Comparison of ENCODE assay signal across 10 mouse cellular contexts in the genomic region with DNA sequence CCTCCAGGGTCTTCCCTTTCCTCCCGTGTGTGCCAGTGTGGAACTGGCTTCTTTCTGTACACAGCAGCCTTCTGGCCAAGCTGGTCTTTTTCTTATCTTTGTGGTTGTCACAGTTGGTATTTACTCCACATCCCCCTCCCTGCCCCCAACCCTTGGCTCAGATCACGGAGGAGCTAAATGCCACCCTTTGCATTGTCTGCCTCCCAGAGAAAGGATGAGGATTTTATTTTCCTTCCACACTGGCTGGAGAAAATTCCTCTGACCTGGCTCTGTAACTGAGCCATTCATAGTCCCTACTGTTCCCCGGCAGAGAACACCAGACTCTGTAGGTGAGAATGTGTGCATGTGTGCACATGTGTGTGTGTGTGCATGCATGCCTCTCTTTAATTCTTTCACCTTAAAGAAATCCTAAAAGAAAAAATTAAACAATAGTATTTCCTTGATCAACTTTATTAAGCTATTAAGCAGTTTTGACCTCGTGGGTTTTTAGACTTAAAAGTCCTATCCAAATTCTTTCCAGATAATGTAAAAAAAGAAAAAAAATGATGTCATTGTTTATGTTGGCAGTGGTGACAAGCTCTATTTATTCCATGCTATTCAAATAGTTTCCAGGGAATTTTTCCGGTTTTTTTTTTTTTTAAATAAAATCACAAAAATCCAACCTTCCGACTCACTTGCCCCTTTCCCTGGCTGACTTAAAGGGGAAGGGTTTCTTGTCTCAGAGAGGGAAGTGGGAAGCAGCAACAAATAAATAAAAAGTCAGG.
DNase-seq lines count a peak whose midpoint lies in the region; ATAC-seq lines count a peak whose summit lies in the region.
"Had no signal": no experiment of that assay in that cellular context is flagged by ENCODE, and none has a peak within 500 bp of the region (broad histone marks: within the 10 kb centered on the region; RNA-seq: fewer than 3 reads in every experiment).

No protein-coding gene starts in this region.

- no peaks in the 10 kb centered on the region for H3K27me3 ChIP-seq in kidney, embryonic 15.5 days
- no peaks in the 10 kb centered on the region for H3K27me3 ChIP-seq in embryonic facial prominence, embryonic 14.5 days (replicated peaks; ENCODE audit: control insufficient read depth, insufficient read depth, low read length)
- no peaks in the 10 kb centered on the region for H3K27me3 ChIP-seq in hindbrain, embryonic 11.5 days (ENCODE audit: control insufficient read depth, insufficient read depth, low read length)
- H3K27me3 ChIP-seq in midbrain, embryonic 16.5 days (ENCODE audit: control insufficient read depth, insufficient read depth, low read depth, low read length), result no peaks in the 10 kb centered on the region

- H3K4me3 ChIP-seq in kidney, embryonic 15.5 days (replicated peaks), result no peak overlapping the region
- H3K4me3 ChIP-seq in embryonic facial prominence, embryonic 14.5 days (ENCODE audit: low read depth, low read length), result no peak overlapping the region
- no peak overlapping the region for H3K4me3 ChIP-seq in hindbrain, embryonic 11.5 days (ENCODE audit: low read depth, low read length)
- H3K4me3 ChIP-seq in midbrain, embryonic 16.5 days (ENCODE audit: low read depth, low read length), result no peak overlapping the region

- H3K4me2 ChIP-seq in kidney, embryonic 15.5 days, result peak overlapping the region; percentile 36
- H3K4me2 ChIP-seq in embryonic facial prominence, embryonic 14.5 days (ENCODE audit: low read depth, low read length), result peak overlapping the region; percentile 3; the same call in 1 of the 2 replicates
- no peak overlapping the region for H3K4me2 ChIP-seq in hindbrain, embryonic 11.5 days (replicated peaks; ENCODE audit: low read depth, low read length)
- peak overlapping the region; percentile 42 for H3K4me2 ChIP-seq in midbrain, embryonic 16.5 days (ENCODE audit: low read length)

- WGBS in kidney, embryonic 15.5 days, result 25% methylated on average over 6 of the region's 6 CpGs
- 14% methylated on average over 6 of the region's 6 CpGs for WGBS in embryonic facial prominence, embryonic 14.5 days
- 16% methylated on average over 6 of the region's 6 CpGs for WGBS in hindbrain, embryonic 11.5 days
- 13% methylated on average over 6 of the region's 6 CpGs for WGBS in midbrain, embryonic 16.5 days

- no peak for DNase-seq in kidney, adult 18-20 months
- DNase-seq in embryonic facial prominence, embryonic 14.5 days (ENCODE audit: low spot score), result peak; percentile 26
- peak; percentile 48 for DNase-seq in hindbrain, embryonic 11.5 days (ENCODE audit: low spot score)
- DNase-seq in ovary, postnatal 36 days (ENCODE audit: low spot score), result no peak
- DNase-seq in right cerebral cortex, postnatal 14 days, result no peak
- DNase-seq in urinary bladder, postnatal 4 days (ENCODE audit: low spot score in 2 of 2), result no peak
- DNase-seq: cerebellum, adult 18-20 months had no signal

- no peaks in the 10 kb centered on the region for H3K9me3 ChIP-seq in kidney, embryonic 15.5 days (replicated peaks)
- no peaks in the 10 kb centered on the region for H3K9me3 ChIP-seq in embryonic facial prominence, embryonic 14.5 days (ENCODE audit: control insufficient read depth, low read length)
- no peaks in the 10 kb centered on the region for H3K9me3 ChIP-seq in hindbrain, embryonic 11.5 days (ENCODE audit: control insufficient read depth, low read length)
- H3K9me3 ChIP-seq in midbrain, embryonic 16.5 days (replicated peaks; ENCODE audit: control insufficient read depth, low read length, poor library complexity, severe bottlenecking), result no peaks in the 10 kb centered on the region

- H3K36me3 ChIP-seq in kidney, embryonic 15.5 days, result no peaks in the 10 kb centered on the region
- no peaks in the 10 kb centered on the region for H3K36me3 ChIP-seq in embryonic facial prominence, embryonic 14.5 days (ENCODE audit: control insufficient read depth, insufficient read depth, low read length)
- no peaks in the 10 kb centered on the region for H3K36me3 ChIP-seq in hindbrain, embryonic 11.5 days (ENCODE audit: control insufficient read depth, insufficient read depth, low read length)
- no peaks in the 10 kb centered on the region for H3K36me3 ChIP-seq in midbrain, embryonic 16.5 days (ENCODE audit: control insufficient read depth, insufficient read depth, low read length)

- peaks cover 20% of the 10 kb centered on the region for H3K4me1 ChIP-seq in kidney, embryonic 15.5 days
- peaks cover 23% of the 10 kb centered on the region for H3K4me1 ChIP-seq in embryonic facial prominence, embryonic 14.5 days (ENCODE audit: control insufficient read depth, insufficient read depth, low read length)
- peaks cover 7% of the 10 kb centered on the region; the same call in 1 of the 2 replicates for H3K4me1 ChIP-seq in hindbrain, embryonic 11.5 days (replicated peaks; ENCODE audit: control insufficient read depth, insufficient read depth, low read length)
- H3K4me1 ChIP-seq in midbrain, embryonic 16.5 days (ENCODE audit: control insufficient read depth, insufficient read depth, low read length), result peaks cover 22% of the 10 kb centered on the region

- no peak overlapping the region for H3K9ac ChIP-seq in kidney, embryonic 15.5 days
- H3K9ac ChIP-seq in embryonic facial prominence, embryonic 14.5 days (ENCODE audit: low read depth, low read length), result no peak overlapping the region
- peak overlapping the region; percentile 24; the same call in 1 of the 2 replicates for H3K9ac ChIP-seq in hindbrain, embryonic 11.5 days (ENCODE audit: low read depth, low read length)
- H3K9ac ChIP-seq in midbrain, embryonic 16.5 days (ENCODE audit: low read depth, low read length), result peak overlapping the region; percentile 38; the same call in 1 of the 2 replicates

- no peak for ATAC-seq in kidney, embryonic 15.5 days (replicated peaks; ENCODE audit: low FRiP score)
- ATAC-seq in embryonic facial prominence, embryonic 14.5 days (ENCODE audit: low read depth), result peak; percentile 54
- peak; percentile 74; the same call in 1 of the 2 replicates for ATAC-seq in hindbrain, embryonic 11.5 days (ENCODE audit: low FRiP score)
- ATAC-seq in midbrain, embryonic 16.5 days, result peak; percentile 38; the same call in 1 of the 2 replicates

- H3K27ac ChIP-seq in kidney, embryonic 15.5 days, result peak overlapping the region; percentile 52; the same call in 1 of the 2 replicates
- peak overlapping the region; percentile 4 for H3K27ac ChIP-seq in embryonic facial prominence, embryonic 14.5 days (replicated peaks; ENCODE audit: low read depth, low read length)
- H3K27ac ChIP-seq in hindbrain, embryonic 11.5 days (ENCODE audit: low read depth, low read length), result peak overlapping the region; percentile 87
- H3K27ac ChIP-seq in midbrain, embryonic 16.5 days (ENCODE audit: low read length), result peak overlapping the region; percentile 14; the same call in 1 of the 2 replicates
- H3K27ac ChIP-seq: macrophage had no signal

Comparison
In these comparisons a context has a peak if more than half of its experiments do, and no peak if none do; other contexts are left out.
1. H3K27ac ChIP-seq: peak in every context shown above with its lines; median percentile 87 in hindbrain, embryonic 11.5 days; 52 in kidney, embryonic 15.5 days; 14 in midbrain, embryonic 16.5 days; 4 in embryonic facial prominence, embryonic 14.5 days.
2. H3K9ac ChIP-seq: peak in hindbrain, embryonic 11.5 days (single experiment) and midbrain, embryonic 16.5 days (single experiment); none in kidney, embryonic 15.5 days (single experiment) and embryonic facial prominence, embryonic 14.5 days (single experiment).
3. DNase-seq: peak in embryonic facial prominence, embryonic 14.5 days (single experiment) and hindbrain, embryonic 11.5 days (single experiment); none in kidney, adult 18-20 months (single experiment), ovary, postnatal 36 days (single experiment), right cerebral cortex, postnatal 14 days (single experiment) and urinary bladder, postnatal 4 days (0 of 2).